Mouse (Mus musculus) E14TG2a.4 (cell line): ENCODE data around the gene Dusp8.

ENCODE experiments used
- H3K27me3 ChIP-seq: 2 replicates; pipeline ENCODE4 v1.6.1; 2014; ENCODE audit warnings: low read length, control low read depth; ENCODE audit not compliant: insufficient read depth
- H3K36me3 ChIP-seq: 2 replicates; pipeline ENCODE4 v1.6.1; 2014; ENCODE audit warnings: low read length, control low read depth; ENCODE audit not compliant: insufficient read depth
- H3K4me1 ChIP-seq: replicated peaks from 2 replicates; pipeline ENCODE4 v1.6.1; 2014; ENCODE audit warnings: low read depth, low read length, control low read depth
- H3K4me3 ChIP-seq: replicated peaks from 2 replicates; pipeline ENCODE4 v1.5.1; 2014; ENCODE audit warnings: mild to moderate bottlenecking, low read length
- H3K9me3 ChIP-seq: 2 replicates; pipeline ENCODE4 v1.6.1; 2014; ENCODE audit warnings: low read length, control low read depth
- CTCF ChIP-seq: conservative IDR thresholded peaks from 2 replicates; pipeline ENCODE4 v1.5.1; 2014; ENCODE audit warnings: low read length
- NANOG ChIP-seq: IDR thresholded peaks from 2 replicates; pipeline ENCODE4 v1.6.1; 2014; ENCODE audit warnings: borderline replicate concordance, low read length, mixed read lengths
- POU5F1 ChIP-seq: IDR thresholded peaks from 2 replicates; pipeline ENCODE4 v1.6.1; 2014; ENCODE audit warnings: low read length, borderline replicate concordance

Gene Dusp8

DNA sequence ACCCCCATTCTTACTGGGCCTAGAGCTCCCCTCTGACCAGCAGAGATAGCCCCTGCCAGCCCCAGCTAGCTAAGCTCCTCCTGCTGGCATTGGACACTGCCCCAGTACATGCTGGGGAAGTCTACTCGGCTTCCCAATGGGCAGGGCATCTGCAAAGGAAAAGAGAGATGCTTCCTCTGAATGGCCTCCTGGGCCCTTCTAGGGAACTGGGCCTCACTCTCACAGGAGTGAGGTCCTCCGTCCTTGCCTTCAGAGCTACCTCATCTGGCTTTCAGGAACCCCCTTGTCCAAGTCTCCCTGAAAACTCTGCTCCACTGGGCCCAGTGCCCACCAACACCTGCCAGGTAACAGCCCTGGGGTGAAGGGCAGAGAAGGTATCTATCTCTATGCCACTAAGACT is 14.8 kb downstream of the Dusp8 start:
- Histone ChIP-seq H3K4me3 (no peak overlapping the region), H3K9me3 (0 out of 2 replicates have a peak, but pooled peaks cover 7% of the 10 kb centered on the region), H3K4me1 (peaks cover 26% of the 10 kb centered on the region), H3K36me3 (no peaks in the 10 kb centered on the region), H3K27me3 (peaks cover 88% of the 10 kb centered on the region)
- TF ChIP-seq NANOG = no peak
- TF ChIP-seq POU5F1 = no peak
- no peak for TF ChIP-seq CTCF

DNA sequence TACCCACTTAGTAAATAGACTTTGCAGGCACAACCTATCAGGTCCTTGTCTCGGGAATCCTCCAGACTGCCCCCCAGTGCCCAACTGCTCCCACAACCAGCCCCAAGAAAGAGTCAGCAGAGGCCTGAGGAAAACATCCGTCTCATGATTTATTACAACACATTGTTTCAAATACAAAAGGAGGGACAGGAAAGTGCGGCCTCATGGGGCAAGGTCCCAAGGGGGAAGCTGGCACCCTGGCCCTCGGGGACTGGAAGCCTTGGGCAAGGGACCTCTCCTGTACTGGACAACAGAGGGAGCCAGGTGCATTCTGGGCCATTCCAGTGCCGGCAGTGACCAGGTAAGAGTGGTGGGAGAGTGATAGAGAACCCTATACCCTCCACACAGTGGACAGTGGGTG is 16.3 kb downstream of the Dusp8 start:
- no peaks in the 10 kb centered on the region for H3K36me3 ChIP-seq
- H3K9me3 ChIP-seq = 0 out of 2 replicates have a peak, but pooled peaks cover 7% of the 10 kb centered on the region
- TF ChIP-seq CTCF (no peak), POU5F1 (no peak), NANOG (no peak)
- peaks cover 87% of the 10 kb centered on the region for H3K27me3 ChIP-seq
- no peak overlapping the region for H3K4me3 ChIP-seq
- peaks cover 21% of the 10 kb centered on the region for H3K4me1 ChIP-seq

DNA sequence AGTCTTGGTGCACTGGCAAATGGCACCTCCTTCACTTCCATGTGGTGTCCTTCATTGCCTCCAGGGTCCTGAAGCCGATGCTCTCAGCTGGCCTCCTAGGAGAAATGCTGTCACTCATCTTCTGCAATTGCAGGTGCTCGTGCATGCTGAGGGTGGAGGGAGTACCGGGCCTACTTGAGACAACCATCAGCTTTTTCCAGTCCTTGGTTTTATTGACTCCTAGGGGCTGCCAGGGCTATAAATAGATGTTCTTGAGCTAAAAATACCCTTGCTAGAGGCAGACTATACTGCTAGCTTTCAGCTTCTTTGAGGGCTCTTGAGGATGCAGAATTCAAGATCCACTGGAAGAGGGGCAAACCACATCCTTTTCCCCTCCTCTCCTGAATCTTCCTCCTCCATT is 18.5 kb downstream of the Dusp8 start:
- Histone ChIP-seq H3K4me1 (peaks cover 8% of the 10 kb centered on the region; the same call in 1 of the 2 replicates), H3K9me3 (no peaks in the 10 kb centered on the region), H3K36me3 (no peaks in the 10 kb centered on the region), H3K27me3 (peaks cover 69% of the 10 kb centered on the region), H3K4me3 (no peak overlapping the region)
- TF ChIP-seq POU5F1 = no peak
- no peak for TF ChIP-seq CTCF
- TF ChIP-seq NANOG = no peak

DNA sequence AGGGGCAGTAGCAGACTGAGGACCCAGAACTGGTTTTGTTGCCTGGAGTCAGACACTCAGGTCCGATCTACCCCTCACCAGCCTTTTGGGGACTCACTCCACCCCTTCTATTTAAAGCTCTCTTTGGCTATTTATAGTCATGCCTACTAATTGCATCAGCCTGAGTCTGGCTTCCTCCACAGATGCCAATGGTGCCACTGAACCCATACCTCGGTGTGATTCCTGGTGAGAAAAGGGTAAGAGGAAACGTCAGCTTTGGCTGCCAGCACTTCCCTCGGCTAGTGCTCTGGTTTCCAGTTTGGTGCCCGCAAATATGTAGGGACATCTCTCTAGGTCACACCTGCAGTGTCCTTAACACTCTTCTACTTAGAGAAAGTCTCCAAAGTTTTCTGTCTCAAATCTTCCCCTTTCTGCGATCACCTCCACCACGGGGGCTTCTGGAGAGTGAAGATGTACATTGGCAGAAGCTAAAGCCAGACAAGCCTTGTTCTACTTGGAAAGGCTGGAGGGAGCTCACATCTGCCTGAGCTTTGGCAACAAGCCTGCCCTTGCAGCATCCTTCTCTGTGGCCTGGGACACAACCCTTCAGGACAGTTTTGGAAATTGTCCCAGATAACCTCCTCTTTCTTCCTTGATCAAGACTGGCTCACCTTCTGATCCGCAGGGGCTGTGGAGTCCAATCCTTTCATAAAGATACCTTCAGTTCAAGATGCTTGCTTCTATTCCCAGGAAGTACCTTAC is 21.3 kb downstream of the Dusp8 start:
- H3K9me3 ChIP-seq = no peaks in the 10 kb centered on the region
- peaks cover 51% of the 10 kb centered on the region for H3K27me3 ChIP-seq
- TF ChIP-seq POU5F1 (no peak), CTCF (no peak), NANOG (no peak)
- no peak overlapping the region for H3K4me3 ChIP-seq
- peaks cover 10% of the 10 kb centered on the region; the same call in 1 of the 2 replicates for H3K4me1 ChIP-seq
- H3K36me3 ChIP-seq = no peaks in the 10 kb centered on the region

DNA sequence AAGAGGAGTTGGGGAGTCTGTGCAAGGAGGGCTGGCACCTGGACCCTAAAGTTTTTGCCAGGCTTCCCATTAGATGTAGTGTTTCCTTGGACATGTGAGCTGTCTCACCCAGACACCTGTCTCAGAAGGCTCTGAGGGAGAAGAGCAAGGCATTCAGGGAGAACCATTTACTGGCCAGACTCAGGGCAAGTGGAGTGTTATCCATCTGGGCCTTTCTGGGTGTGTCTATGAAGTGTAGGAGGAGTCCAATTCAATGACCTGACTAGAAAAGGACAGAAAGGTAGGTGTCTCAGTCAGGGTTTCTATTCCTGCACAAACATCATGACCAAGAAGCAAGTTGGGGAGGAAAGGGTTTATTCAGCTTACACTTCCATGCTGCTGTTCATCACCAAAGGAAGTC is 23.9 kb downstream of the Dusp8 start:
- peaks cover 10% of the 10 kb centered on the region; the same call in 1 of the 2 replicates for H3K4me1 ChIP-seq
- H3K36me3 ChIP-seq = no peaks in the 10 kb centered on the region
- H3K27me3 ChIP-seq = peaks cover 34% of the 10 kb centered on the region
- TF ChIP-seq CTCF (no peak), NANOG (no peak), POU5F1 (no peak)
- no peak overlapping the region for H3K4me3 ChIP-seq
- H3K9me3 ChIP-seq = no peaks in the 10 kb centered on the region

DNA sequence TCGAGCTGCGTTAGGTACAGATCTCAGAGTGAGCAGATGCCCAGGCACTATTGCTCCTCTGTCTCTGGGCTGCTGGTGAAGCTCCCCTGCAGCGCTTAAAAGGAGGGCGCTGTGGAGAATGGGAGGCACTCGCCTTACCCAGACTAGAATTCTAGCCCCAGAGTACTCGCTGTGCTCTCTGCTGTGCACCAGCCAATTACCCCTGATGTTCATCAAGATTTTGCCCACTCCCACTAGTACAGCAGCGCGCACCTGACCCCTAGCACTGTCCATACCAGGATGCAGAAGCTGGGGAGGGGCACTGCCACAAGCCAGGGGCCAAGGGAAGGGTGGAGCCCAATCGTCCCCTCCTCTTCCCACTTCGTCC is 24.4 kb downstream of the Dusp8 start:
- Histone ChIP-seq H3K4me1 (peaks cover 10% of the 10 kb centered on the region; the same call in 1 of the 2 replicates), H3K4me3 (peak overlapping the region; percentile 32), H3K27me3 (peaks cover 33% of the 10 kb centered on the region), H3K9me3 (no peaks in the 10 kb centered on the region), H3K36me3 (no peaks in the 10 kb centered on the region)
- TF ChIP-seq CTCF = no peak
- TF ChIP-seq NANOG = no peak

DNA sequence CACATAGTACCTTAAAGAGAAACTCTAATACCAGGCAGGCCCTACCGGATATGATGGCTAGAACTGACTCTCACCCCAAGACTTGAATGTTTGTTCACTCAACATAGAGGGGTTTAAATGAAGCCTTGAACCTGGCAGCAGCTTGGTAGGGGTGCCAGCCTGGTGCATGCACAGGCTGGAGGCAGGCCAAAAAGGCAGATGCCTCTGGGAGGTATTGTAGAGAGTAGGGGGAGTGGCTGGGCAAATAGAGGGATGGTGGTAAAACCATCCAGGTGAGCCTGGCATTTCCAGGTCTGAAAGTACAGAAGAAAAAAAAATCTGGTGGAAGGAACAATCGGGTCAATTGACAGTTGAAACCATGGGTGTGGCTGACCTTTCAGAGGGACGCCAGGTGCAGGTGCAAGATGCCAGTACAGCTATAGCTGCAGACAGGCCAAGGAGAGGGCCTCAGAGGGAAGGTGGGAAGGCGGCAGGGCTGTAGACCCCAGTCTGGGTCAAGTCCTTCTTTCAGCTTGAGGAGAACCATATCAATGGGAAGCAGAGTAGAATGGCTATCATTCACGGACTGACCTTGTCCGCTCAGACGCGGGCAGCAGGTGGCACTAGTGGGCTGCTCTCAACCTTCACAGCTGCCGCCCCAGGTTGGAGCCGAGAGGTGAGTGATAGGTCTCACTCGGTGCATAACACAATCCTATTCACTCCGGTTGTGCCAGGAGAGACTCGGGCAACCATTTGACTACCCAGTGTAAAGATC is 25.0 kb downstream of the Dusp8 start:
- Histone ChIP-seq H3K4me1 (peaks cover 10% of the 10 kb centered on the region; the same call in 1 of the 2 replicates), H3K27me3 (peaks cover 33% of the 10 kb centered on the region)

DNA sequence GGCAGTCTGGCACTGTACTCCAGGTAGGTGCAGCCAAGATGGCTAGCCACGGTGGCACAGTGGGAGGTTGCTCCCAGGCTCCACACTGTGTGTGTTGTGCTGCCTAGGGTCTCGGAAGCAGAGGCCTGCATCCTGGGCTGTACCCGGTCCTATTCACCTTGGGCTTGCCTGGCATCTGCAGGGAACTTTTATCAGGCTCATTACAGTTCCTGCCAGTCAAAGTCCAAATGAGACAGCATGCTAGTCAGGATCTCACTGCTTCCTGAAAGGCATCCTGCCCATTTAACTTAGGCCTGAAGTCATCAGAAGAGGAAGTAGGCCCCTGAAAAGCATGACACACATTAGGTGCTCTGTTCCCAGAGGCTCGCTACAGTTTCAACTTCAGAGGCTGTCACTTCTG is 27.2 kb downstream of the Dusp8 start:
- Histone ChIP-seq H3K4me3 (no peak overlapping the region), H3K27me3 (peaks cover 20% of the 10 kb centered on the region), H3K4me1 (peaks cover 10% of the 10 kb centered on the region; the same call in 1 of the 2 replicates), H3K9me3 (no peaks in the 10 kb centered on the region), H3K36me3 (no peaks in the 10 kb centered on the region)
- TF ChIP-seq CTCF = no peak
- TF ChIP-seq POU5F1 = no peak
- TF ChIP-seq NANOG = no peak

More for the DNA sequence above, 25.0 kb downstream of the Dusp8 start:
- Histone ChIP-seq H3K4me3 (peak overlapping the region; percentile 32), H3K9me3 (no peaks in the 10 kb centered on the region), H3K36me3 (no peaks in the 10 kb centered on the region)
- TF ChIP-seq NANOG = no peak
- TF ChIP-seq POU5F1 = no peak
- 0 out of 2 replicates have a peak, but pooled peaks have one; percentile 18 for TF ChIP-seq CTCF

DNA sequence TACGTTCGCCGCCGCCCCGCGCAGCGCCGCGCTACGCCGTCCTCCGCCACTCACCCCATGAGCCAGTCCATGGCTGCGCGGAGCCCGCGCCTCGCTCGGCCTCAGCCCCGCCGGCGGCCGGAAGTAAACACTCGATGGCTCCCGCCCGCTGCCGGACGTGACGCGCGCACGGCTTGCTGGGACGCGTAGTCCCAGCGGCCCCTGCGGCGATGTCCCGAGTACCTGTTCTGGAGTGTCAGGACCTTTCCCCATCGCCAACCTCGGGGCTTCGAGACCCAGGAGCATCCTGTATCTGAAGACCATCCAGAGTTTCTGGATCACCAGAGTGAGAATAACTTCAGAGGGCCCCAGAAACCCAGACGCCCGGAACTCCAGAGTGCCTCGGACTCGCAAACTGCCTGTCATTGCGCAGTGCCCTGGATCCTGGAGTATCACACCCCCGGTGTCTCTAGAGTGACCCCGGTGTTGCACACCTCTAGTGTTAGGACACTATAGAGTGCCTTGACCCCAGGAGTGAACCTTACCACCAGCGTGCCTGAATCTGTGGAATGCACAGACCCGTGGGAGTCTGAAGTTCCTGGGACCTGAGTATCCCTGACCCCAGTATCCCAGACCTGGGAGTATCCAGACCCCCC is 34.6 kb downstream of the Dusp8 start, which contains the start of gene Mob2:
Mob2 (minus strand) TSS at position 135 of the 635 bp plus-strand sequence.
- peaks cover 14% of the 10 kb centered on the region for H3K36me3 ChIP-seq
- H3K9me3 ChIP-seq = no peaks in the 10 kb centered on the region
- peaks cover 29% of the 10 kb centered on the region for H3K4me1 ChIP-seq
- no peak for TF ChIP-seq POU5F1
- no peak for TF ChIP-seq NANOG
- no peak for TF ChIP-seq CTCF
- peak within 1 kb of the TSS; percentile 88 for H3K4me3 ChIP-seq
- H3K27me3 ChIP-seq = peaks cover 15% of the 10 kb centered on the region
